Mouse (Mus musculus) embryo, embryonic 10 days (tissue): ENCODE results near the gene Tpd52l2.
"Not testable (repeated sequence)": the region's sequence is repeated elsewhere in the genome, so short reads cannot be mapped to it uniquely, and the experiment has no call there.

Experiments used
- DNase-seq: peaks from one replicate; pipeline ENCODE4 v3.0.0-alpha.2; 2015; ENCODE audit warnings: low spot score

Gene Tpd52l2

GRCm38 (mm10) chr2:181487338-181488277 is 9.3 kb upstream of the Tpd52l2 start:
- DNase-seq = peak; percentile 76

- peak; percentile 65 for DNase-seq
Measured at GRCm38 (mm10) chr2:181491432-181492205, 5.3 kb upstream of the Tpd52l2 start.

GRCm38 (mm10) chr2:181492206-181492605 is 4.7 kb upstream of the Tpd52l2 start:
- no peak for DNase-seq

- DNase-seq = no peak
Measured at GRCm38 (mm10) chr2:181493156-181493927, 3.6 kb upstream of the Tpd52l2 start, which contains the start of gene Abhd16b. Gene Abhd16b, plus strand, starts transcription at chr2:181493206.

- no peak for DNase-seq
Measured at GRCm38 (mm10) chr2:181494266-181494945, 2.5 kb upstream of the Tpd52l2 start.

GRCm38 (mm10) chr2:181495845-181496244 is 1.1 kb upstream of the Tpd52l2 start:
- DNase-seq = not testable (repeated sequence)

- DNase-seq = peak; percentile 84
Measured at GRCm38 (mm10) chr2:181496281-181496680, 661 bp upstream of the Tpd52l2 start.

GRCm38 (mm10) chr2:181497548-181497875 is 570 bp downstream of the Tpd52l2 start:
- DNase-seq = peak; percentile 77

- DNase-seq = no peak
Measured at GRCm38 (mm10) chr2:181498644-181499043, 1.7 kb downstream of the Tpd52l2 start.

GRCm38 (mm10) chr2:181509191-181509590 is 12.2 kb downstream of the Tpd52l2 start:
- DNase-seq = no peak

GRCm38 (mm10) chr2:181511231-181511630 is 14.3 kb downstream of the Tpd52l2 start:
- no peak for DNase-seq

- DNase-seq = no peak
Measured at GRCm38 (mm10) chr2:181519201-181519600, 22.3 kb downstream of the Tpd52l2 start.

- peak; percentile 98 for DNase-seq
Measured at GRCm38 (mm10) chr2:181520118-181520935, 23.4 kb downstream of the Tpd52l2 start, which contains the start of gene Dnajc5. Gene Dnajc5, plus strand, starts transcription at chr2:181520485.

- DNase-seq = no peak
Measured at GRCm38 (mm10) chr2:181520936-181521227, 23.9 kb downstream of the Tpd52l2 start.

- DNase-seq = no peak
Measured at GRCm38 (mm10) chr2:181521491-181521890, 24.5 kb downstream of the Tpd52l2 start.

- peak; percentile 47 for DNase-seq
Measured at GRCm38 (mm10) chr2:181522811-181523210, 25.9 kb downstream of the Tpd52l2 start.

GRCm38 (mm10) chr2:181525526-181525925 is 28.6 kb downstream of the Tpd52l2 start:
- no peak for DNase-seq

- DNase-seq = no peak
Measured at GRCm38 (mm10) chr2:181529076-181529475, 32.1 kb downstream of the Tpd52l2 start.

GRCm38 (mm10) chr2:181532589-181532988 is 35.6 kb downstream of the Tpd52l2 start:
- no peak for DNase-seq

- DNase-seq = no peak
Measured at GRCm38 (mm10) chr2:181536410-181536809, 39.5 kb downstream of the Tpd52l2 start.
